Mouse (Mus musculus) cortical plate, adult 2 months (tissue): ENCODE measurements at regions not wholly inside any gene's neighbourhood (a gene's known extent, or its start where the extent isn't known, plus 50 kb on each side); places are given as distances from the start of the nearest gene placed in this dataset.

Source experiments
- CTCF ChIP-seq: fragments of 200-500 bp; IDR thresholded peaks from 2 replicates; pipeline ENCODE4 v1.5.1; 2011; ENCODE audit warnings: mild to moderate bottlenecking, control low read depth, low read length; ENCODE audit not compliant: insufficient read depth; ENCODE audit errors: extremely low read depth
- POLR2A ChIP-seq: fragments of 200-500 bp; IDR thresholded peaks from 2 replicates; pipeline ENCODE4 v1.6.1; 2011; ENCODE audit warnings: mild to moderate bottlenecking, low read length, control low read depth; ENCODE audit not compliant: insufficient read depth; ENCODE audit errors: extremely low read depth

DNA sequence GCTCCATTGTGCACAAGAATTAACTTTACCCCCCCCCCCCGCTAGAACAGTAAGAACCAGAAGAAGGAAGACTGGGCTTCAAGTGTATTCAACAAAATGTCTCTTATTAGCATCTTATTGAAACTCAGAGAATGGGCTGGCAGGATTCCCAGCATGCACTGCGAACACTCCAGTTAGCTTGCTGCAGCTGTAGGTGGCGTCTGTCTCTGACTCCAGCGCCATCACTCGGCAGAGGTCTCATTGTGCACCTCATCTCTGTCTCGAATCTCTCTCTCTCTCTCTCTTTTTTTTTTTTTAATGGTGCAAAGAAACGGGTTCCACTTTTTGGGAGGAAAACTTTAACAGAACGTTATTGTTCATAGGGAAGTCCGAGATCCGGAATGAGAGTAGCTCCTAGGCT, 221.6 kb downstream of the Agtpbp1 start:
- no peak for TF ChIP-seq CTCF
- TF ChIP-seq POLR2A, result no peak
